Mouse (Mus musculus) heart, embryonic 16.5 days (tissue): Measurements from ENCODE around the gene Adm. TPM values are rescaled to one million over a fixed set of nuclear protein-coding genes. Genes with fewer than 3 reads are reported as not detected.

Experiments used
- ATAC-seq: fragments of 200-750 bp; cut with Nextera tagmentation; replicated peaks from 2 replicates; pipeline ENCODE4 v1.8.0; 2017; ENCODE audit warnings: moderate number of reproducible peaks; ENCODE audit not compliant: insufficient read depth, low FRiP score; ENCODE audit errors: extremely low read depth
- H3K27ac ChIP-seq: fragments of 300-500 bp; sonication (generic); 2 replicates; pipeline ENCODE4 v1.5.1; 2014; ENCODE audit warnings: mild to moderate bottlenecking, low read length, control low read depth, moderate library complexity
- H3K27me3 ChIP-seq: fragments of 300-500 bp; sonication (generic); 2 replicates; pipeline ENCODE4 v1.6.1; 2014; ENCODE audit warnings: low read length, mixed read lengths; ENCODE audit not compliant: control insufficient read depth, insufficient read depth
- H3K36me3 ChIP-seq: fragments of 300-500 bp; sonication (generic); 2 replicates; pipeline ENCODE4 v1.6.1; 2014; ENCODE audit not compliant: control insufficient read depth, insufficient read depth
- H3K4me1 ChIP-seq: fragments of 300-500 bp; sonication (generic); 2 replicates; pipeline ENCODE4 v1.6.1; 2014; ENCODE audit warnings: low read length, mixed read lengths; ENCODE audit not compliant: control insufficient read depth, insufficient read depth
- H3K4me2 ChIP-seq: fragments of 300-500 bp; sonication (generic); 2 replicates; pipeline ENCODE4 v1.6.1; 2014; ENCODE audit warnings: low read depth, mild to moderate bottlenecking, control low read depth, low read length
- H3K4me3 ChIP-seq: fragments of 300-500 bp; sonication (generic); 2 replicates; pipeline ENCODE4 v1.5.1; 2014; ENCODE audit warnings: mild to moderate bottlenecking, control low read depth, low read length
- H3K9ac ChIP-seq: fragments of 300-500 bp; sonication (generic); 2 replicates; pipeline ENCODE4 v1.6.1; 2014; ENCODE audit warnings: low read length, control low read depth
- H3K9me3 ChIP-seq: fragments of 300-500 bp; sonication (generic); replicated peaks from 2 replicates; pipeline ENCODE4 v1.6.1; 2016; ENCODE audit warnings: low read length; ENCODE audit not compliant: control insufficient read depth
- WGBS: fragments of 180-500 bp; shearing (Covaris S2); extraction: QIAGEN DNeasy Blood & Tissue Kit; methylation state at CpG from one replicate; pipeline ENCODE4 v1.1.7; 2014; 5-methylcytosine and 5-hydroxymethylcytosine counted together
- polyA plus RNA-seq: library from polyadenylated mRNA; unstranded; fragments of >200 nt; fragmentation: Nextera tagmentation; extraction: Ambion mirVana; gene quantifications from 2 replicates; pipeline ENCODE4 v1.2.1, GENCODE M21; 2015

Gene Adm
- polyA plus RNA-seq, 1 experiment from 2014 or later: 25.8 TPM

- peak overlapping the region; percentile 53 for H3K9ac ChIP-seq
Measured at GRCm38 (mm10) chr7:110626186-110627098, 1.0 kb upstream of the Adm start.

GRCm38 (mm10) chr7:110627099-110627482, 370 bp upstream of the Adm start:
- Histone ChIP-seq H3K4me1 (peaks cover 49% of the 10 kb centered on the region), H3K4me2 (peak overlapping the region; percentile 97), H3K9ac (peak overlapping the region; percentile 75), H3K27me3 (no peaks in the 10 kb centered on the region; the same call in none of the 2 replicates), H3K36me3 (no peaks in the 10 kb centered on the region), H3K27ac (peak overlapping the region; percentile 26; the same call in 1 of the 2 replicates), H3K9me3 (no peaks in the 10 kb centered on the region), H3K4me3 (peak overlapping the region; percentile 62)
- no peak for ATAC-seq
- WGBS: under 1% methylated on average over 12 of the region's 12 CpGs

More at GRCm38 (mm10) chr7:110626186-110627098, 1.0 kb upstream of the Adm start:
- no peaks in the 10 kb centered on the region; the same call in none of the 2 replicates for H3K27me3 ChIP-seq
- no peaks in the 10 kb centered on the region for H3K36me3 ChIP-seq
- 8% methylated on average over 28 of the region's 28 CpGs for WGBS
- H3K4me3 ChIP-seq: peak overlapping the region; percentile 62
- H3K4me2 ChIP-seq: peak overlapping the region; percentile 97
- no peak for ATAC-seq
- H3K27ac ChIP-seq: no peak overlapping the region
- peaks cover 47% of the 10 kb centered on the region for H3K4me1 ChIP-seq
- H3K9me3 ChIP-seq: no peaks in the 10 kb centered on the region

DNA sequence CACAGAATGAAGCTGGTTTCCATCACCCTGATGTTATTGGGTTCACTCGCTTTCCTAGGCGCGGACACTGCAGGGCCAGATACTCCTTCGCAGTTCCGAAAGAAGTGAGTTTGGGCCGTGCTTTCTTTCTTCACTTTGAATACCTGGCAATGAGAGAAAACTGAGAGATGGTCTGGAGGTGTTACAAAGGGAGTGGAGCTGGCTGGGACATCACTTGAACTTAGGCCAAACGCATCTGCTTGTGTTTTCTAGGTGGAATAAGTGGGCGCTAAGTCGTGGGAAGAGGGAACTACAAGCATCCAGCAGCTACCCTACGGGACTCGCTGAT, 776 bp downstream of the Adm start:
- Histone ChIP-seq H3K27me3 (no peaks in the 10 kb centered on the region; the same call in none of the 2 replicates), H3K27ac (no peak overlapping the region), H3K36me3 (no peaks in the 10 kb centered on the region), H3K9me3 (no peaks in the 10 kb centered on the region), H3K4me1 (peaks cover 49% of the 10 kb centered on the region), H3K4me2 (peak overlapping the region; percentile 97), H3K4me3 (peak overlapping the region; percentile 62), H3K9ac (peak overlapping the region; percentile 75)
- 2% methylated on average over 11 of the region's 11 CpGs for WGBS
- ATAC-seq: no peak

DNA sequence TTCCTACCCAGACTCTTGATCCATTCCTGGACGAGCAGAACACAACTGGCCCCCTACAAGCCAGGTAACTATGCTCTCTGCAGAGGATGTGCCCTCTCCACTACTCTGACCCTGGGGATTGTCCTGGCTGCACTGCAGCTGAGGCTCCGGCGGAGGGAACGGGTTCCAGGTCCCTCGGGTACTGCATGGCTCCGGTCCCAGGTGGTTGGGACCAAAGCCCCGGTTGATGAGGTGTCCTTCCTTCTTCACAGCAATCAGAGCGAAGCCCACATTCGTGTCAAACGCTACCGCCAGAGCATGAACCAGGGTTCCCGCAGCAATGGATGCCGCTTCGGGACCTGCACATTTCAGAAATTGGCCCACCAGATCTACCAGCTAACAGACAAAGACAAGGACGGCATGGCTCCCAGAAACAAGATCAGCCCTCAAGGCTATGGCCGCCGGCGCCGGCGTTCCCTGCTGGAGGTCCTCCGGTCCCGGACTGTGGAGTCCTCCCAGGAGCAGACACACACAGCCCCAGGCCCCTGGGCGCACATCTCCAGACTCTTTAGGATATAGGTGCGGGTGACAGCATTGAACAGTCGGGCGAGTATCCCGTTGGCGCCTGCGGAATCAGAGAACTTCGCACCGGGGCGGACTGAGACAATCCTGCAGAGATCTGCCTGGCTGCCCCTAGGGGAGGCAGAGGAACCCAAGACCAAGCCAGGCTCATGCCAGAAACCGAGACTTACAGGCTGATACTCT, 1.3 kb downstream of the Adm start:
- Histone ChIP-seq H3K4me1 (peaks cover 49% of the 10 kb centered on the region), H3K4me2 (peak overlapping the region; percentile 97), H3K9me3 (no peaks in the 10 kb centered on the region), H3K27ac (no peak overlapping the region), H3K36me3 (no peaks in the 10 kb centered on the region), H3K9ac (peak overlapping the region; percentile 75), H3K27me3 (no peaks in the 10 kb centered on the region; the same call in none of the 2 replicates), H3K4me3 (peak overlapping the region; percentile 62)
- WGBS: 1% methylated on average over 33 of the region's 33 CpGs
- no peak for ATAC-seq

- ATAC-seq: peak; percentile 80
- no peaks in the 10 kb centered on the region for H3K9me3 ChIP-seq
- no peaks in the 10 kb centered on the region for H3K36me3 ChIP-seq
- WGBS: 2% methylated on average over 36 of the region's 36 CpGs
- peaks cover 42% of the 10 kb centered on the region for H3K4me1 ChIP-seq
- H3K4me2 ChIP-seq: peak overlapping the region; percentile 97
- H3K4me3 ChIP-seq: peak overlapping the region; percentile 62
- H3K27me3 ChIP-seq: no peaks in the 10 kb centered on the region; the same call in none of the 2 replicates
- peak overlapping the region; percentile 30; the same call in 1 of the 2 replicates for H3K27ac ChIP-seq
- H3K9ac ChIP-seq: peak overlapping the region; percentile 69
Measured at GRCm38 (mm10) chr7:110629892-110630666, 2.6 kb downstream of the Adm start.

DNA sequence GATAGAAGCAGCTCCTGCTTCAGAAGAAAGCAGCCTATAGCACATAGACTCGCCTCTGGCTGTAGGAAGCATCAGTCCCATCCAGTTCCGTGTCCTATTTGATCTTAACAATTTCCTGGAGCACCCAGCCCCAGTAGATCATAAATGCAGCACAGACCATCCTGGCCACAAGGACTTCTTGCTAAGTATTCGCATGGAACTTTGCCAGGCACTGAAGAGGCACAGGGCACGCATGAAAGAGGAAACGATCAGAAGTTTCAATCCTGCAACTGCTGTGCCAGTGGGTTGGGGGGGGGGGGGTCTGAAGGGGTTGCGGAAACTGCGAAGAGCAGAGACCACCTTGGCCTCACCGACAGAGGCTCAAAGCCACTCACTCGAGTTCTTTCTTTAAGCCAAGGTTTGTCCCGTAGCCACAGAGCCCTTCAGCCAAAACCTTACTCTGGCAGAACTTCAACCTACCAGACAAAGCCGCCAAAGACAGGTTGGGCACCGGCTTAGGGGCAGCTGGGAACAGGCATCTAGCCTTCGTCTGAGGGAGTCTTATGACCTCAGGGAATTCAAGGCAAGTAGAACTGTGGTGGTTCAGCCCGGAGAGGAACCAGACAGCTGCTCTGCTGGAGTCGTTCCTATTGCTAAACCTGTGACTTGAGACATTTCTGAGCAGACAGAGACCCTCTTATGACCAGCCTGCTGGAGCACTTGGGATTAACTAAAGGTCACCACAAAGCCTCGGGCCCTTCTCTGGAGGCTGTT, 3.9 kb downstream of the Adm start:
- no peaks in the 10 kb centered on the region for H3K27me3 ChIP-seq
- H3K9me3 ChIP-seq: no peaks in the 10 kb centered on the region
- no peak for ATAC-seq
- peaks cover 31% of the 10 kb centered on the region for H3K4me1 ChIP-seq
- peak overlapping the region; percentile 97 for H3K4me2 ChIP-seq
- peak overlapping the region; percentile 69; the same call in 1 of the 2 replicates for H3K9ac ChIP-seq
- no peaks in the 10 kb centered on the region for H3K36me3 ChIP-seq
- WGBS: 60% methylated on average over 16 of the region's 16 CpGs
- no peak overlapping the region; the same call in 1 of the 2 replicates for H3K4me3 ChIP-seq
- H3K27ac ChIP-seq: no peak overlapping the region

DNA sequence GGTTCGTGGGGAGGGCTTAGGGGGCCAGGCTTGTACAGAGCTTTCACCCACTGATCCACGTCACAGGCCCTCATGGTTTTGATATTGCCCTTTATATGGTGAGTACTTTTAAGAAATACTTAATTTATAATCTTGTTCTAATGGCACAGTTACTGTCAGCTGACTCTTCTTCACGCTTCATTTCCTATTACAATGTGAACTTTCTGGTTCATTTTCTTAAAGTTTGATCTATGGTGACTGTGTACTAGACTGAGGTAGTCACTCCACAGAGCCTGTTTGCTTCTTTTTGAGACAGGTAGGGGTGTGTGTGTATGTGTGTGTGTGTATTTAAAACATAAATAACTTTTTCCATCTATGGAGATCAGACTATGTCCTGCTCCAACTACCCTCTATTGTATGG, 8.5 kb downstream of the Adm start:
- no peak for ATAC-seq
- peaks cover 19% of the 10 kb centered on the region for H3K4me1 ChIP-seq
- WGBS: 80% methylated on average over 3 of the region's 3 CpGs
- H3K9me3 ChIP-seq: no peaks in the 10 kb centered on the region
- no peaks in the 10 kb centered on the region for H3K36me3 ChIP-seq
- no peak overlapping the region for H3K9ac ChIP-seq
- no peak overlapping the region for H3K27ac ChIP-seq
- H3K4me2 ChIP-seq: no peak overlapping the region
- no peaks in the 10 kb centered on the region for H3K27me3 ChIP-seq
- no peak overlapping the region for H3K4me3 ChIP-seq

- H3K4me3 ChIP-seq: no peak overlapping the region
- H3K4me1 ChIP-seq: peaks cover 14% of the 10 kb centered on the region; the same call in 1 of the 2 replicates
- ATAC-seq: no peak
- 33% methylated on average over 1 of the region's 1 CpGs for WGBS
- H3K9ac ChIP-seq: no peak overlapping the region
- no peaks in the 10 kb centered on the region for H3K9me3 ChIP-seq
- H3K27me3 ChIP-seq: no peaks in the 10 kb centered on the region
- no peak overlapping the region for H3K4me2 ChIP-seq
- H3K27ac ChIP-seq: no peak overlapping the region
- no peaks in the 10 kb centered on the region for H3K36me3 ChIP-seq
Measured at GRCm38 (mm10) chr7:110636559-110636958, 9.1 kb downstream of the Adm start.
